Mouse (Mus musculus): ENCODE results near the gene Mitf. TPM values are rescaled to one million over a fixed set of nuclear protein-coding genes. Genes with fewer than 3 reads are reported as not detected.

Mitf gene
- total RNA-seq, 1 experiment from 2014 or later: 10.0 TPM

Other genes starting within 250 kb of the Mitf start
- 3.9 and 6.4 TPM in 2 replicates for gene Frmd4b, start 189.5 kb upstream of the Mitf start, total RNA-seq (2017)